Mouse (Mus musculus) testis, adult 2 months (tissue): Measurements from ENCODE around the gene Asxl1. TPM values are rescaled to one million over a fixed set of nuclear protein-coding genes. Genes with fewer than 3 reads are reported as not detected.
"Not testable (repeated sequence)": the region's sequence is repeated elsewhere in the genome, so short reads cannot be mapped to it uniquely, and the experiment has no call there.

Experiments
- H3K27ac ChIP-seq: fragments of 200-500 bp; 2 replicates; pipeline ENCODE4 v1.5.1; 2012; ENCODE audit warnings: low read depth, low read length; ENCODE audit not compliant: control insufficient read depth, insufficient read depth
- H3K27me3 ChIP-seq: fragments of 200-500 bp; 2 replicates; pipeline ENCODE4 v1.6.1; 2012; ENCODE audit warnings: mild to moderate bottlenecking, low read length, moderate library complexity; ENCODE audit not compliant: control insufficient read depth, insufficient read depth
- H3K36me3 ChIP-seq: fragments of 200-500 bp; 2 replicates; pipeline ENCODE4 v1.6.1; 2012; ENCODE audit warnings: mild to moderate bottlenecking, low read length; ENCODE audit not compliant: control insufficient read depth, insufficient read depth
- H3K4me1 ChIP-seq: fragments of 200-500 bp; 2 replicates; pipeline ENCODE4 v1.6.1; 2012; ENCODE audit warnings: low read length; ENCODE audit not compliant: control insufficient read depth, insufficient read depth
- H3K4me3 ChIP-seq: fragments of 200-500 bp; 2 replicates; pipeline ENCODE4 v1.5.1; 2012; ENCODE audit warnings: low read depth, mild to moderate bottlenecking, low read length, moderate library complexity, mixed read lengths; ENCODE audit not compliant: control insufficient read depth
- CTCF ChIP-seq: fragments of 200-500 bp; IDR thresholded peaks from 2 replicates; pipeline ENCODE4 v1.5.1; 2012; ENCODE audit warnings: low read depth, mild to moderate bottlenecking, inconsistent platforms, low read length, moderate library complexity; ENCODE audit not compliant: control insufficient read depth, insufficient read depth, insufficient replicate concordance
- POLR2A ChIP-seq: fragments of 200-500 bp; IDR thresholded peaks from 2 replicates; pipeline ENCODE4 v1.6.1; 2012; ENCODE audit warnings: low read depth, mild to moderate bottlenecking, inconsistent platforms, low read length, moderate library complexity; ENCODE audit not compliant: control insufficient read depth
- polyA plus RNA-seq: library from polyadenylated mRNA; depleted of rRNA; stranded (reverse); fragments of >200 nt; gene quantifications from 2 replicates; pipeline ENCODE4 v1.2.3, GENCODE M21; 2012

The Asxl1 gene
- polyA plus RNA-seq, 1 experiment, result 28.7 TPM

GRCm38 (mm10) chr2:153356784-153357183 is 11.2 kb downstream of the Asxl1 start:
- H3K4me1 ChIP-seq, result no peaks in the 10 kb centered on the region
- no peaks in the 10 kb centered on the region; the same call in 1 of the 2 replicates for H3K36me3 ChIP-seq

GRCm38 (mm10) chr2:153361101-153361710 is 15.6 kb downstream of the Asxl1 start:
- Histone ChIP-seq H3K36me3 (peaks cover 1% of the 10 kb centered on the region; the same call in 1 of the 2 replicates), H3K27me3 (no peaks in the 10 kb centered on the region), H3K4me1 (no peaks in the 10 kb centered on the region), H3K4me3 (no peak overlapping the region), H3K27ac (no peak overlapping the region)
- TF ChIP-seq POLR2A, result no peak
- TF ChIP-seq CTCF, result no peak

More at GRCm38 (mm10) chr2:153356784-153357183, 11.2 kb downstream of the Asxl1 start:
- H3K27ac ChIP-seq, result no peak overlapping the region
- H3K27me3 ChIP-seq, result no peaks in the 10 kb centered on the region
- TF ChIP-seq CTCF, result no peak
- TF ChIP-seq POLR2A, result no peak
- no peak overlapping the region for H3K4me3 ChIP-seq

GRCm38 (mm10) chr2:153364531-153364930 is 18.9 kb downstream of the Asxl1 start:
- not testable (repeated sequence) for H3K36me3 ChIP-seq, H3K4me3 ChIP-seq, H3K4me1 ChIP-seq, H3K27me3 ChIP-seq, H3K27ac ChIP-seq

GRCm38 (mm10) chr2:153370871-153371270 is 25.2 kb downstream of the Asxl1 start:
- no peaks in the 10 kb centered on the region for H3K27me3 ChIP-seq
- TF ChIP-seq POLR2A, result no peak
- TF ChIP-seq CTCF, result no peak
- H3K4me1 ChIP-seq, result no peaks in the 10 kb centered on the region
- H3K36me3 ChIP-seq, result no peaks in the 10 kb centered on the region; the same call in 1 of the 2 replicates
- no peak overlapping the region for H3K27ac ChIP-seq
- H3K4me3 ChIP-seq, result no peak overlapping the region

GRCm38 (mm10) chr2:153375380-153375779 is 29.8 kb downstream of the Asxl1 start:
- Histone ChIP-seq H3K4me3 (no peak overlapping the region), H3K36me3 (no peaks in the 10 kb centered on the region)
- TF ChIP-seq CTCF (no peak), POLR2A (no peak)

GRCm38 (mm10) chr2:153380479-153380878 is 34.9 kb downstream of the Asxl1 start:
- no peaks in the 10 kb centered on the region for H3K4me1 ChIP-seq
- H3K36me3 ChIP-seq, result no peaks in the 10 kb centered on the region
- no peak overlapping the region for H3K27ac ChIP-seq
- H3K27me3 ChIP-seq, result no peaks in the 10 kb centered on the region
- no peak overlapping the region for H3K4me3 ChIP-seq
- no peak for TF ChIP-seq CTCF
- TF ChIP-seq POLR2A, result no peak

More at GRCm38 (mm10) chr2:153375380-153375779, 29.8 kb downstream of the Asxl1 start:
- H3K4me1 ChIP-seq, result no peaks in the 10 kb centered on the region
- H3K27me3 ChIP-seq, result no peaks in the 10 kb centered on the region
- H3K27ac ChIP-seq, result no peak overlapping the region

GRCm38 (mm10) chr2:153389831-153390230 is 44.2 kb downstream of the Asxl1 start:
- TF ChIP-seq POLR2A (no peak), CTCF (no peak)
- peaks cover 1% of the 10 kb centered on the region for H3K36me3 ChIP-seq
- H3K27ac ChIP-seq, result no peak overlapping the region
- no peak overlapping the region for H3K4me3 ChIP-seq
- H3K27me3 ChIP-seq, result no peaks in the 10 kb centered on the region
- H3K4me1 ChIP-seq, result no peaks in the 10 kb centered on the region

GRCm38 (mm10) chr2:153393045-153393444 is 47.4 kb downstream of the Asxl1 start:
- Histone ChIP-seq H3K4me1 (no peaks in the 10 kb centered on the region), H3K36me3 (peaks cover 1% of the 10 kb centered on the region), H3K4me3 (no peak overlapping the region), H3K27ac (no peak overlapping the region), H3K27me3 (no peaks in the 10 kb centered on the region)
- no peak for TF ChIP-seq CTCF
- no peak for TF ChIP-seq POLR2A
